Mouse (Mus musculus): ENCODE results near the gene Btbd8.

GRCm38 (mm10) chr5:107488996-107489395, 51.2 kb downstream of the Btbd8 start:
- no peak for TF ChIP-seq E2F4 (IDR thresholded peaks at IDR 0.05; ENCODE audit: insufficient read depth)
- TF ChIP-seq POLR2A (IDR thresholded peaks at IDR 0.05; ENCODE audit: insufficient read length, low read depth): no peak
- no peak for TF ChIP-seq USF1 (IDR thresholded peaks at IDR 0.05; ENCODE audit: low read depth)
- no peak for TF ChIP-seq MYOG (IDR thresholded peaks at IDR 0.05; ENCODE audit: control insufficient read depth in 1 of 3, insufficient read depth in 1 of 3, insufficient read length in 2 of 3, low read depth in 2 of 3)
- no peak for TF ChIP-seq MAX (IDR thresholded peaks at IDR 0.05; ENCODE audit: low read depth)
- no peak for TF ChIP-seq MYOD1 (IDR thresholded peaks at IDR 0.05; ENCODE audit: control insufficient read depth in 1 of 3, insufficient read length in 2 of 3, low read depth in 2 of 3)
- TF ChIP-seq POLR2AphosphoS2 (IDR thresholded peaks at IDR 0.05; ENCODE audit: insufficient read length, low read depth): no peak
